Mouse (Mus musculus): ENCODE measurements around the gene Galp. TPM values are rescaled to one million over a fixed set of nuclear protein-coding genes. Genes with fewer than 3 reads are reported as not detected.
"Not testable (repeated sequence)": the region's sequence is repeated elsewhere in the genome, so short reads cannot be mapped to it uniquely, and the experiment has no call there.

The Galp gene
- total RNA-seq, 2 experiments from 2014 or later: not detected

GRCm38 (mm10) chr7:6240841-6241425 is 44.0 kb downstream of the Galp start:
- intact Hi-C loops (cut with DNase I): loop anchor here (2.0 kb wide), 1 partner anchor 42 kb away; no protein-coding TSS in a partner anchor
- not testable (repeated sequence) for DNase-seq (ENCODE audit: low spot score in 2 of 2)

DNA sequence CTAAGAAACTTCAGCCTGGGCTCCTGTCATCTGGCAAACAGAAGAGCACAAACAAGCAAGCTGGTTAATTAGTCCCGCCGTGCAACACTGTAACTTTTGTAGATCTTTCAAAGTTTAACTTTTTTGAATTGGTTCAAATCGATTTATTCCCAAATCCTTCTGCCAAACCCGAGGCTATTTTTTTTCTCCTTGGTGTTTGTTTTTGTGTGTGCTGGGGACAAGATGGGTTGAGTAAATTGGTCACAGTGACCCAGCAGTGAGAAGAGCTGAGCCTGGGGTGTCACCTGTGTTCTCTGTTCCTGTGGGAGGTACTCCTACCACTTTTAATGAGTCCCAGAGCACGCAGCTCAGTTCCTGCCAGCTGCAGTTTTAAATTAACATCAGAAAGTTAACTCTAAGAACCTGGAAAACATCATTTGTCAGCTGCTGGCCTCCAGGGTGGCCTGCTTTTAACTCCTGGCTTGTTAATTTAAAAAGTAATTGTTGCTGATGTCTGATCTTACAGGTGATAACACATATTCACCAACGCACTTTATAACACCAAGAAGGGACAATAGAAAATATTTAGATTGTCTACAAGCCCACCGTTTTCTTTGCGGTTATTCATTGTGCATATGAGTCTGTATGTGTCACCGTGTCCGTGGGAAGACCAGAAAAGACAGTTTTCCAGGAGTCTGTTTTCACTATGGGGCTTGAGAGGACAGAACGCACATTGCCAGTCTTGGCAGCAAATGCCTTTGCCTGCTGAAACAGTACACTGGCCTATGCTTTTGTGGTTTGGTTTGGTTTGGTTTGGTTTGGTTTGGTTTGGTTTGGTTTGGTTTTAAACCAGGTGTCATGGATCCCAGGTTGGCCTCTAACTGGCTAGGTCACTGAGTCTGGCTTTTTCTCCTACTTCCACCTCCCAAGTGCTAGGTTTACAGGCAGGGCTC is 47.7 kb downstream of the Galp start:
- intact Hi-C loops (cut with DNase I): no loop called here
- DNase-seq (ENCODE audit: low spot score in 2 of 2): no peak

- intact Hi-C loops (cut with DNase I): no loop called here
- no peak for DNase-seq (ENCODE audit: low spot score in 2 of 2)
Observed at GRCm38 (mm10) chr7:6252410-6252809, 55.5 kb downstream of the Galp start, which contains the start of gene Epp13. Gene Epp13 (plus strand): TSS chr7:6252710.

DNA sequence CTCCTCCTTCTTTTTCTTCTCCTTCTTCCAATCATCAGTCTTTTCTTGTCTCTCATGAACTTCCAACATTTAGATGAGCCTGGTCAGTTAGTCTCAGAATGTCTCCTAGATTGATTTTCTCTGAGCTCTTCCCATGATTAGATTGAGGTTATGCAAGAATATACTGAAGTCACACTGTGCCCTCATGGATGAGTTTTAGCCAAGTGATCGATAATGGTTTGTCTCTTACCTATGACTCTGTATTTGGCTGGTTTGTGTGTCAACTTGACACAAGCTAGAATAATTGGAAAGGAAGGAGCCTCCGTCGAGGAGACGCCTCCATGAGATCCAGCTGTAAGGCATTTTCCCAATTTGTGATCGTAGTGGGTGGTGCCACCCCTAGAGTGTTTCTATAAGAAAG is 57.6 kb downstream of the Galp start:
- intact Hi-C loops (cut with DNase I): no loop called here
- DNase-seq (ENCODE audit: low spot score in 2 of 2): no peak

DNA sequence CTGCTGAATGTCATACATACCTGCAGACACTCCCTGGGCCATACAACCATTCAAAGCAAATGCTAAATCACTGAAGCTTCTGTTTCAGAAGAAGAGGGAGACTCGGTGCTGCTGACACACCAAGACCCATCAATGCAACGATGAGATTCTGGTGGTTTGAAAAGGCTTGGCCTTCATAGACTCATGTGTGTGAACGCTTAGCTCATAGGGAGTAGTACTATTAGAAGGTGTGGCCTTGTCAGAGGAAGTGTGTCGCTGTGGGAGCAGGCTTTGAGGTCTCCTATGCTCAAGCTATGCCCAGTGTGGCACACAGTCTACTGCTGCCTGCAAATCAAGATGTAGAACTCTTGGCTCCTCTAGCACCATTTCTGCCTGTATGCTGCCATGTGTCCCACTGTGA is 60.5 kb downstream of the Galp start:
- no peak for DNase-seq (ENCODE audit: low spot score in 2 of 2)
- intact Hi-C loops (cut with DNase I): no loop called here

DNA sequence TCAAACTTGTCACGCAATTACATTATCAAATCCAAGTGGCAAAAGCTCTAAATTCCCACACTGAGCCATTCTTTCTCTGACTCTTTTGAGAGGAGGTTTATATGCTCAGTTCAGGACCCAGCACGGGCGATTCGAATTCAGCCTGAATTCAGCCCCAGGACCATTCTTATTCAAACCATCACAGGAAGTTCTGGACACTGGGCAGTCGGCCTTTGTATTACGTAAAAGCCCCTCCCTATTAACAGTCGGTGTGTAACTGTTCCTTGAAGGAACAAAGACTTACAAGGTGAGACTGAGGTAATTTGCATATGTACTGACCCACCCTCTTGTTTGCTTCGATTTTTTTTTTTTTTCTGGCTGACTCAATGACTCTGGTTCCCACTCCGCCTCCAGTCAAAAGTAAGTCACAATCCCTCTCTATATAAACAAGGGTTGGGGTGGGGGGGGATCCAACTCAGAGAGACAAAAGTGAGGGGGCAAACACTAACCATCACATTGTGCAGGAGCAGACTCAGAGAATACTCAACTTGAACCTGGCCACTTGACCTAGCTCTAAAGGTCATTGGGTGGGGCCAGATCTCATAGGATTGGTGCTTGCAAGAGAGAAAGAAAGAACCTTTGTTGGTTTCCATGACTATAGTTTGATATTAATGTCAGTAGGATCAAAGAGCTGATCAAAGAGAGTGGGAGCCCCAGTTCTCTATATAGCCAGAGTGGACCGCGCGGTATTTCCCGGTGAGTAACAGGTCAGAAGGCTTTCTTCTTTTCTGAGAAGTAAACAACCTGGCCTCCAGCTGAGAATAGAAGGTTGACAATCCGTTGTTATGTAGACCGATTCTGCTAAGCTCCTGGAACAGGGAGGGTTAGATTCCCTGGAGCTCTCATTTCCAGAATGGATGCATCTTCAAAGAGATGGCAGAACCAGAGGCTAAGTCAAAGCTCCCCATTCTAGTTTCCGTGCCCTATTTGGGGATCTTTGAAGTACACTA is 61.6 kb downstream of the Galp start:
- no peak for DNase-seq (ENCODE audit: low spot score in 2 of 2)
- intact Hi-C loops (cut with DNase I): no loop called here

- DNase-seq (ENCODE audit: low spot score in 2 of 2); intact Hi-C loops (cut with DNase I): not testable (repeated sequence)
Observed at GRCm38 (mm10) chr7:6260004-6260403, 63.1 kb downstream of the Galp start.

DNA sequence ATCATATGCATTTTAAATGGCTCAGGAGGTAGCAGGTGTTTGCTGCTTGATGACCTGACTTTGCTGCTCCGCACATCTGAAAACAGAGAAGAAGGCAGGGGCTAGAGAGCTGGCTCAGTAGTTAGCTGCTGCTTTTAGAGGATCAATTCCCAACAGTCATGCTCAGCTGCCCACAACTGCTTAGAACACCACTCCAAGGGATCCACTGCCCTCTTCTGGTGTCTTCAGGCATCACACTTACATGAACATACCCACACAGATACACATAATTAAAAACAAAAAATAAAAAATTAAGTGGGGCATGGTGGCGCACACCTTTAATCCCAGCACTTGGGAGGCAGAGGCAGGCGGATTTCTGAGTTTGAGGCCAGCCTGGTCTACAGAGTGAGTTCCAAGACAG is 65.2 kb downstream of the Galp start:
- DNase-seq (ENCODE audit: low spot score in 2 of 2): no peak
- intact Hi-C loops (cut with DNase I): no loop called here

DNA sequence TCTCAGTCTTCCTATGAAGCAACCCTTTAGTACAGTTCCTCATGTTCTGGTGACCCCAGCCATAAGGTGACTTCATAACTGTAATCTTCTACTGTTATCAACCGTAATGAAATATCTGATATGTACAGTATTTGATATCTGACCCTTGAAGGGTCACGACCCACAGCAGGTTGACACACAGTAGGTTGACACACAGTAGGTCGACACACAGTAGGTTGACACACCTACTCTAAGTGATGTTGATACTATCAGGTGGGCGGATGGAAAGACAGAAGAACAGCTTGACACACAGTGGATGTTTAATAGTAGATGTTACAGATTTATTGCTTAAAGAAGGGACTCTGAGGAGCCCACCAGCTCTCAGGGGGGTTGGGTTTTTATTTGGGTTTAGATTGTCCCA is 66.1 kb downstream of the Galp start:
- DNase-seq (ENCODE audit: low spot score in 2 of 2): no peak
- intact Hi-C loops (cut with DNase I): no loop called here

DNA sequence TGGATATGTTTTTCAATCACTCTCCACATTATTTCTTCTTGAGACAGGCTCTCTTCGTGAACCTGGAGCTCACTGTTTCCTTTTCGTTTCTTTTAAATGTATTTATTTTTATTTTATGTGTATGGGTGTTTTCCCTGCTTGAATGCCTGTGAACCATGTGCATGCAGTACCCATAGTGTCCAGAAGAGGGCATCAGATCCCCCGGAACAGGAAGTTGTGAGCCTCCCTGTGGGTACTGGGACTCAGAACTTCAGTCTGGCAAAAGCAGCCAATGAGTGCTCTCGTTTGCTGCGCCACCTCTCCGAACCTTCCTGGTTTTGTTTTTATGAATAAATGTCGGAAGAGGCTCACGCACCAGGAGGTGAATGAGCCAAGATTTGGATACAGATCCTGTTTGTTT is 68.8 kb downstream of the Galp start:
- no peak for DNase-seq (ENCODE audit: low spot score in 2 of 2)
- intact Hi-C loops (cut with DNase I): no loop called here

Other genes starting within 250 kb of the Galp start
- not detected for gene Vmn1r65, start 186.1 kb upstream of the Galp start, total RNA-seq (2021)
- gene Nlrp4c, start 151.9 kb upstream of the Galp start, total RNA-seq (2021): not detected
- 10 to 100 TPM; 26.1 to 29.0 TPM for gene Zfp787, start 41.1 kb upstream of the Galp start, total RNA-seq (2021)
- 10 to 100 TPM; 59.9 to 62.9 TPM for gene Zfp444, start 24.9 kb upstream of the Galp start, total RNA-seq (2021)
- gene Zscan5b, start 25.2 kb downstream of the Galp start, total RNA-seq (2021): not detected
- not detected for gene Epp13, start 55.6 kb downstream of the Galp start, total RNA-seq (2021)
- gene Zfp667, start 89.5 kb downstream of the Galp start, total RNA-seq (2021): 10 to 100 TPM; 10.4 to 11.1 TPM
- 10 to 100 TPM in 1 of 2 experiments, 1 to 10 TPM in 1; 9.0 to 11.2 TPM for gene Zfp583, start 134.2 kb downstream of the Galp start, total RNA-seq (2021)
- gene Gm3854, start 146.7 kb downstream of the Galp start, total RNA-seq (2021): 1 to 10 TPM; 5.4 to 7.8 TPM
- 1 to 10 TPM; 4.4 to 4.6 TPM for gene Zfp78, start 166.2 kb downstream of the Galp start, total RNA-seq (2021)
- 1 to 10 TPM; 4.3 to 8.2 TPM for gene Zfp28, start 186.2 kb downstream of the Galp start, total RNA-seq (2021)
- gene Smim17, start 201.6 kb downstream of the Galp start, total RNA-seq (2021): 10 to 100 TPM; 13.5 to 14.7 TPM
- under 1 TPM; 0.12 to 0.18 TPM for gene Gm20715, start 213.2 kb downstream of the Galp start, total RNA-seq (2021)
- 1 to 10 TPM; 1.0 to 1.2 TPM for gene Olfr1344, start 241.6 kb downstream of the Galp start, total RNA-seq (2021)